ENCODE assay signal across 9 mouse cellular contexts in the genomic region with DNA sequence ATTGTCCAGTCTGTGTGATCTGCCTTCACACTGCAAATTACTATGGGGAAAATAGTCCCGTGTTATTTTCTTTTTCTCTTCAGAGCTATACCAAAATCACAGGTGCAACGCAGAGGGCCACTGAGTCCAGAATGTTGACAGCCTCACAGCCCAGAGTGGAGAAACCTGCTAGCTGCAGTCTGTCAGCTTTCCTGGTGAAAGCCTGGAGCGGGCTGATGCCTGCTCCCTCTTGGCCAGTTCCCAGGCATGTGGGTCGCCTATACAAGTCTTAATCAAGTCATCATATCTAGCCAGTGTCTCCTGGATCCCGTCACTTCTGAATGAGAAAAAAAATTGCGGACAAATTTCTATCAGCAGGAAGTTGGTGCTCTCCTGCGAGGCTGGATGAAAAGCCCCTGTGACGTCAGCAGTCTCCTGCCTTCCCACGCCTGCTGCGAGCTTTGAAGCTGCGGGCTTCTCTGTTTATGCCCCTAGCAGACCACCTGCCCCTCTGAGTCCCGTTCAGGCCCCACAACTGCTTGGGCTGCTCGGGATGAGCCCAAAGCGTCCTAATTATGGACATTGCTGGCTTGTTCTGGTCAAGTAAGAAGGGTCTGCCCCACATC.
DNase-seq lines count a peak whose midpoint lies in the region; ATAC-seq and TF ChIP-seq lines count a peak whose summit lies in the region.
"Had no signal": no experiment of that assay in that cellular context is flagged by ENCODE, and none has a peak within 500 bp of the region (broad histone marks: within the 10 kb centered on the region; RNA-seq: fewer than 3 reads in every experiment).

No protein-coding gene starts in this region.

- no peaks in the 10 kb centered on the region for H3K36me3 ChIP-seq in heart, embryonic 13.5 days
- no peaks in the 10 kb centered on the region for H3K36me3 ChIP-seq in hindbrain, embryonic 11.5 days (ENCODE audit: control insufficient read depth, insufficient read depth, low read length)
- no peaks in the 10 kb centered on the region for H3K36me3 ChIP-seq in midbrain, postnatal 0 days (ENCODE audit: insufficient read depth, low read length)

- no peak for DNase-seq in heart, adult 9 months (ENCODE audit: low spot score in 2 of 2)
- DNase-seq in brain, embryonic 14.5 days (ENCODE audit: low read depth), result peak; percentile 83
- peak; percentile 69 for DNase-seq in hindbrain, embryonic 11.5 days (ENCODE audit: low spot score)
- DNase-seq in midbrain, postnatal 0 days (ENCODE audit: low spot score), result peak; percentile 51
- DNase-seq in adrenal gland, postnatal 10 days, result no peak
- DNase-seq in lung, postnatal 10 days, result no peak

- no peaks in the 10 kb centered on the region for H3K9me3 ChIP-seq in heart, embryonic 13.5 days
- H3K9me3 ChIP-seq in hindbrain, embryonic 11.5 days (ENCODE audit: control insufficient read depth, low read length), result no peaks in the 10 kb centered on the region
- no peaks in the 10 kb centered on the region for H3K9me3 ChIP-seq in midbrain, postnatal 0 days (ENCODE audit: low read length)

- WGBS in heart, embryonic 13.5 days, result 15% methylated on average over 14 of the region's 14 CpGs
- 6% methylated on average over 14 of the region's 14 CpGs for whole genome bisulfite sequencing in hindbrain, embryonic 11.5 days
- WGBS in midbrain, postnatal 0 days, result 6% methylated on average over 14 of the region's 14 CpGs

- peaks cover 18% of the 10 kb centered on the region for H3K27me3 ChIP-seq in heart, embryonic 13.5 days (replicated peaks)
- H3K27me3 ChIP-seq in hindbrain, embryonic 11.5 days (ENCODE audit: control insufficient read depth, insufficient read depth, low read length), result peaks cover 33% of the 10 kb centered on the region
- H3K27me3 ChIP-seq in midbrain, postnatal 0 days (ENCODE audit: insufficient read depth, low read length), result no peaks in the 10 kb centered on the region; the same call in 1 of the 2 replicates
- H3K27me3 ChIP-seq: CH12.LX had no signal

- no peak for TF ChIP-seq CTCF in brain, embryonic 14.5 days (IDR thresholded peaks at IDR 0.05; ENCODE audit: borderline replicate concordance, extremely low read depth, insufficient read depth, insufficient read length)
- TF ChIP-seq CTCF in midbrain, postnatal 0 days (IDR thresholded peaks at IDR 0.05), result no peak

- H3K4me1 ChIP-seq in heart, embryonic 13.5 days, result peaks cover 30% of the 10 kb centered on the region
- H3K4me1 ChIP-seq in hindbrain, embryonic 11.5 days (replicated peaks; ENCODE audit: control insufficient read depth, insufficient read depth, low read length), result no peaks in the 10 kb centered on the region; the same call in 1 of the 2 replicates
- H3K4me1 ChIP-seq in midbrain, postnatal 0 days (ENCODE audit: insufficient read depth, low read length), result no peaks in the 10 kb centered on the region; the same call in 1 of the 2 replicates

- H3K4me2 ChIP-seq in heart, embryonic 13.5 days, result peak overlapping the region; percentile 60
- peak overlapping the region; percentile 39 for H3K4me2 ChIP-seq in hindbrain, embryonic 11.5 days (replicated peaks; ENCODE audit: low read depth, low read length)
- peak overlapping the region; percentile 52 for H3K4me2 ChIP-seq in midbrain, postnatal 0 days (ENCODE audit: low read depth, low read length, poor library complexity, severe bottlenecking)

- H3K4me3 ChIP-seq in heart, embryonic 13.5 days, result peak overlapping the region; percentile 28
- peak overlapping the region; percentile 21 for H3K4me3 ChIP-seq in hindbrain, embryonic 11.5 days (ENCODE audit: low read depth, low read length)
- peak overlapping the region; percentile 15 for H3K4me3 ChIP-seq in midbrain, postnatal 0 days (ENCODE audit: low read depth, low read length)

- no peak for TF ChIP-seq POLR2A in brain, embryonic 14.5 days (IDR thresholded peaks at IDR 0.05; ENCODE audit: borderline replicate concordance, extremely low read depth, insufficient read depth, insufficient read length, poor library complexity, severe bottlenecking)

- H3K27ac ChIP-seq in heart, embryonic 13.5 days (replicated peaks), result no peak overlapping the region
- no peak overlapping the region for H3K27ac ChIP-seq in hindbrain, embryonic 11.5 days (ENCODE audit: low read depth, low read length)
- H3K27ac ChIP-seq in midbrain, postnatal 0 days (ENCODE audit: low read depth, low read length), result no peak overlapping the region

- ATAC-seq in heart, embryonic 13.5 days (ENCODE audit: extremely low read depth, insufficient number of reproducible peaks, low FRiP score, low TSS enrichment), result no peak; the same call in 1 of the 2 replicates
- peak; percentile 59 for ATAC-seq in hindbrain, embryonic 11.5 days (ENCODE audit: low FRiP score)
- peak; percentile 17; the same call in 1 of the 2 replicates for ATAC-seq in midbrain, postnatal 0 days (ENCODE audit: low FRiP score)
- no peak for ATAC-seq in monocyte, adult 5-6 weeks (replicated peaks; ENCODE audit: insufficient number of reproducible peaks, low FRiP score, low TSS enrichment, poor library complexity, severe bottlenecking)

- H3K9ac ChIP-seq in heart, embryonic 13.5 days, result no peak overlapping the region
- H3K9ac ChIP-seq in hindbrain, embryonic 11.5 days (ENCODE audit: low read depth, low read length), result 0 out of 2 replicates have a peak overlapping the region, but pooled peaks have one; percentile 20
- H3K9ac ChIP-seq in midbrain, postnatal 0 days (replicated peaks; ENCODE audit: low read length, poor library complexity, severe bottlenecking), result peak overlapping the region; percentile 2; the same call in 1 of the 2 replicates

Comparison
In these comparisons a context has a peak if more than half of its experiments do, and no peak if none do; other contexts are left out.
1. ATAC-seq: peak in hindbrain, embryonic 11.5 days (single experiment) and midbrain, postnatal 0 days (single experiment); none in heart, embryonic 13.5 days (single experiment) and monocyte, adult 5-6 weeks (single experiment).
2. DNase-seq: peak in brain, embryonic 14.5 days (single experiment), hindbrain, embryonic 11.5 days (single experiment) and midbrain, postnatal 0 days (single experiment); none in heart, adult 9 months (0 of 2), adrenal gland, postnatal 10 days (single experiment) and lung, postnatal 10 days (single experiment).
3. Peak in every context shown above with its lines, with median percentiles within 50 percentile points of each other: H3K4me2 ChIP-seq and H3K4me3 ChIP-seq.